In genomic region chr6:51211418-51211817, GRCm38 (mm10) we compare ENCODE assay signal across 12 mouse cellular contexts.
DNase-seq lines count a peak whose midpoint lies in the region; ATAC-seq lines count a peak whose summit lies in the region.
"Had no signal": no experiment of that assay in that cellular context is flagged by ENCODE, and none has a peak within 500 bp of the region (broad histone marks: within the 10 kb centered on the region; RNA-seq: fewer than 3 reads in every experiment).

No protein-coding gene starts in this region.

- DNase-seq in intestine, embryonic 14.5 days (ENCODE audit: low spot score): no peak
- DNase-seq in thymus, postnatal 4 days: peak; percentile 25
- no peak for DNase-seq in thymus, postnatal 10 days (ENCODE audit: low spot score in 2 of 2)
- no peak for DNase-seq in cerebellum, adult 8-10 months
- no peak for DNase-seq in cerebellum, postnatal 4 days (ENCODE audit: low spot score in 2 of 2)
- no peak for DNase-seq in layer of hippocampus, postnatal 14 days (ENCODE audit: low spot score in 2 of 2)
- DNase-seq: kidney, adult 11 months; thymus, adult 18-20 months had no signal

- peaks cover 15% of the 10 kb centered on the region; the same call in 1 of the 2 replicates for H3K27me3 ChIP-seq in intestine, embryonic 14.5 days (replicated peaks; ENCODE audit: control insufficient read depth, insufficient read depth, low read length)
- peaks cover 13% of the 10 kb centered on the region for H3K27me3 ChIP-seq in intestine, embryonic 16.5 days (replicated peaks; ENCODE audit: control insufficient read depth, insufficient read depth, low read length)
- peaks cover 10% of the 10 kb centered on the region for H3K27me3 ChIP-seq in heart, embryonic 12.5 days (replicated peaks)

- H3K36me3 ChIP-seq in intestine, embryonic 14.5 days (ENCODE audit: control insufficient read depth, insufficient read depth, low read length): no peaks in the 10 kb centered on the region
- H3K36me3 ChIP-seq in intestine, embryonic 16.5 days (ENCODE audit: control insufficient read depth, insufficient read depth, low read length): no peaks in the 10 kb centered on the region
- H3K36me3 ChIP-seq in heart, embryonic 12.5 days: no peaks in the 10 kb centered on the region
- H3K36me3 ChIP-seq: liver, embryonic 15.5 days had no signal

- no peak for ATAC-seq in intestine, embryonic 14.5 days (replicated peaks; ENCODE audit: low FRiP score, low TSS enrichment, low read depth)
- ATAC-seq in intestine, embryonic 16.5 days: no peak
- ATAC-seq in heart, embryonic 12.5 days (ENCODE audit: insufficient number of reproducible peaks, low FRiP score): no peak

- H3K4me2 ChIP-seq in intestine, embryonic 14.5 days (ENCODE audit: low read length): peak overlapping the region; percentile 28
- no peak overlapping the region for H3K4me2 ChIP-seq in intestine, embryonic 16.5 days (ENCODE audit: low read depth, low read length)
- H3K4me2 ChIP-seq in heart, embryonic 12.5 days: peak overlapping the region; percentile 53
- H3K4me2 ChIP-seq: liver, embryonic 15.5 days had no signal

- no peak overlapping the region for H3K4me3 ChIP-seq in intestine, embryonic 14.5 days (ENCODE audit: low read depth, low read length)
- no peak overlapping the region for H3K4me3 ChIP-seq in intestine, embryonic 16.5 days (ENCODE audit: low read length)
- no peak overlapping the region for H3K4me3 ChIP-seq in heart, embryonic 12.5 days
- H3K4me3 ChIP-seq: erythroblast, embryonic 14.5 days; liver, embryonic 15.5 days had no signal

- WGBS in intestine, embryonic 14.5 days: 19% methylated on average over 7 of the region's 7 CpGs
- WGBS in intestine, embryonic 16.5 days: 19% methylated on average over 7 of the region's 7 CpGs
- 6% methylated on average over 7 of the region's 7 CpGs for WGBS in heart, embryonic 12.5 days

- peaks cover 16% of the 10 kb centered on the region for H3K4me1 ChIP-seq in intestine, embryonic 14.5 days (replicated peaks; ENCODE audit: control insufficient read depth, insufficient read depth, low read length)
- peaks cover 15% of the 10 kb centered on the region for H3K4me1 ChIP-seq in intestine, embryonic 16.5 days (ENCODE audit: control insufficient read depth, insufficient read depth, low read length)
- H3K4me1 ChIP-seq in heart, embryonic 12.5 days (replicated peaks): peaks cover 31% of the 10 kb centered on the region
- H3K4me1 ChIP-seq: liver, embryonic 15.5 days had no signal

- H3K9me3 ChIP-seq in intestine, embryonic 14.5 days (ENCODE audit: control insufficient read depth, low read length): no peaks in the 10 kb centered on the region
- no peaks in the 10 kb centered on the region for H3K9me3 ChIP-seq in intestine, embryonic 16.5 days (ENCODE audit: control insufficient read depth, low read length)
- H3K9me3 ChIP-seq in heart, embryonic 12.5 days (replicated peaks): no peaks in the 10 kb centered on the region
- H3K9me3 ChIP-seq: liver, embryonic 15.5 days had no signal

- no peak overlapping the region for H3K27ac ChIP-seq in intestine, embryonic 14.5 days (ENCODE audit: low read depth)
- no peak overlapping the region for H3K27ac ChIP-seq in intestine, embryonic 16.5 days (ENCODE audit: low read length)
- H3K27ac ChIP-seq in heart, embryonic 12.5 days (ENCODE audit: poor library complexity, severe bottlenecking): peak overlapping the region; percentile 24; the same call in 1 of the 2 replicates
- H3K27ac ChIP-seq: liver, embryonic 15.5 days had no signal

- no peak overlapping the region for H3K9ac ChIP-seq in intestine, embryonic 14.5 days (ENCODE audit: low read length)
- no peak overlapping the region for H3K9ac ChIP-seq in intestine, embryonic 16.5 days (ENCODE audit: low read depth, low read length)
- H3K9ac ChIP-seq in heart, embryonic 12.5 days: no peak overlapping the region; the same call in 1 of the 2 replicates
- H3K9ac ChIP-seq: liver, embryonic 15.5 days had no signal
